Mouse (Mus musculus): ENCODE measurements around the gene Serpinf1. TPM values are rescaled to one million over a fixed set of nuclear protein-coding genes. Genes with fewer than 3 reads are reported as not detected.

Gene Serpinf1
- polyA plus RNA-seq, 1 experiment, result 34.7 TPM

GRCm38 (mm10) chr11:75439363-75439762, 16.9 kb upstream of the Serpinf1 start, which contains the start of gene Serpinf2:
Gene Serpinf2 (minus strand): TSS chr11:75439591.
- TF ChIP-seq CTCF (IDR thresholded peaks at IDR 0.05; ENCODE audit: borderline replicate concordance, extremely low read depth, insufficient read depth, insufficient read length) (no peak), POLR2A (IDR thresholded peaks at IDR 0.05; ENCODE audit: borderline replicate concordance, extremely low read depth, insufficient read depth, insufficient read length, poor library complexity, severe bottlenecking) (no peak)
- no peak for DNase-seq (ENCODE audit: low read depth)

- no peak for DNase-seq (ENCODE audit: low read depth)
- no peak for TF ChIP-seq CTCF (IDR thresholded peaks at IDR 0.05; ENCODE audit: borderline replicate concordance, extremely low read depth, insufficient read depth, insufficient read length)
Observed at GRCm38 (mm10) chr11:75438804-75439203, 16.3 kb upstream of the Serpinf1 start.

DNA sequence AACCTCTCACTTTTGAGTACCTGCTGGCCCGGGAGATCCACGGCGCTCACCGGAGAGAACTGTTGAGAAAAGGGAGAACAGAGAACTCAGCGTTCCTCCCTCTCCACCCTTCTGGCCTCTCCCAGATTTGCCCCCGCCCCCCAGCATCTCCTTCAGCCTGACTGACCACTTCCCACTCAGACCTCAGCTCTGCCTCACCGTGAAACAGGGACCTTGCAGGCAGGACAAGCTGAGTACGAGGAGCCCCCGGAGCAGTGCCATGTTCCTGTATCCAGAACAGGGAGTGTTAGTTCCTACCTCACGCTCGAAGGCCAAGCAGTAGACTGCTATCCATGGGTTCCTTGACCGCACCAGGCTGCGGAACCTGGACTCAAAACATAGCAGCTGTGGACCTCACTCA, 15.7 kb upstream of the Serpinf1 start:
- no peak for TF ChIP-seq CTCF (IDR thresholded peaks at IDR 0.05; ENCODE audit: borderline replicate concordance, extremely low read depth, insufficient read depth, insufficient read length)
- no peak for TF ChIP-seq POLR2A (IDR thresholded peaks at IDR 0.05; ENCODE audit: borderline replicate concordance, extremely low read depth, insufficient read depth, insufficient read length, poor library complexity, severe bottlenecking)

GRCm38 (mm10) chr11:75434138-75434537, 11.6 kb upstream of the Serpinf1 start:
- TF ChIP-seq CTCF (IDR thresholded peaks at IDR 0.05; ENCODE audit: borderline replicate concordance, extremely low read depth, insufficient read depth, insufficient read length) (peak; percentile 32; the same call in 1 of the 2 replicates), POLR2A (IDR thresholded peaks at IDR 0.05; ENCODE audit: borderline replicate concordance, extremely low read depth, insufficient read depth, insufficient read length, poor library complexity, severe bottlenecking) (no peak)
- no peak for DNase-seq (ENCODE audit: low read depth)

More for the DNA sequence above, 15.7 kb upstream of the Serpinf1 start:
- no peak for DNase-seq (ENCODE audit: low read depth)

GRCm38 (mm10) chr11:75431307-75431706, 8.8 kb upstream of the Serpinf1 start:
- TF ChIP-seq POLR2A (IDR thresholded peaks at IDR 0.05; ENCODE audit: borderline replicate concordance, extremely low read depth, insufficient read depth, insufficient read length, poor library complexity, severe bottlenecking), result no peak
- TF ChIP-seq CTCF (IDR thresholded peaks at IDR 0.05; ENCODE audit: borderline replicate concordance, extremely low read depth, insufficient read depth, insufficient read length), result no peak
- peak; percentile 96 for DNase-seq (ENCODE audit: low read depth)

- no peak for DNase-seq (ENCODE audit: low read depth)
- TF ChIP-seq CTCF (IDR thresholded peaks at IDR 0.05; ENCODE audit: borderline replicate concordance, extremely low read depth, insufficient read depth, insufficient read length) (no peak), POLR2A (IDR thresholded peaks at IDR 0.05; ENCODE audit: borderline replicate concordance, extremely low read depth, insufficient read depth, insufficient read length, poor library complexity, severe bottlenecking) (no peak)
Observed at GRCm38 (mm10) chr11:75429019-75429705, 6.7 kb upstream of the Serpinf1 start.

- no peak for TF ChIP-seq POLR2A (IDR thresholded peaks at IDR 0.05; ENCODE audit: borderline replicate concordance, extremely low read depth, insufficient read depth, insufficient read length, poor library complexity, severe bottlenecking)
- DNase-seq (ENCODE audit: low read depth), result no peak
Observed at GRCm38 (mm10) chr11:75424459-75424858, 2.0 kb upstream of the Serpinf1 start.

DNA sequence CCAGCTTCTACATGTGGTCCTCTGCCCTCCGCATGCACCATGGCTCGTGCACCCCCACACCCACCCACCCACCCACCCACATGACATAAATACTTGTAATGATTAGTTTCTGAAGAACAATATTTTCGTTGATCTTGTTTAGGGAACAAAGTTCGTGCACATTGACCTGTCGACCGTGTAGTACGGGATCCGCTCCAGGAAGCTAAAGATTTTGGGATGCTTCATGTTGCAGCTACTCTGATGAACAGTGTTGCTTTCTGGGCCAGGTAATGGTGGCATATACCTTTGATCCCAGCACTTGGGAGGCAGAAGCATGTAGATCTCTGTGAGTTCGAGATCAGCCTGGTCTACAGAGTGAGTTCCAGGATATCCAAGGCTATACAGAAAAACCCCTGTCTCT, 1.5 kb upstream of the Serpinf1 start:
- no peak for DNase-seq (ENCODE audit: low read depth)
- TF ChIP-seq CTCF (IDR thresholded peaks at IDR 0.05; ENCODE audit: borderline replicate concordance, extremely low read depth, insufficient read depth, insufficient read length) (no peak), POLR2A (IDR thresholded peaks at IDR 0.05; ENCODE audit: borderline replicate concordance, extremely low read depth, insufficient read depth, insufficient read length, poor library complexity, severe bottlenecking) (no peak)

GRCm38 (mm10) chr11:75423091-75423490, 590 bp upstream of the Serpinf1 start:
- no peak for DNase-seq (ENCODE audit: low read depth)
- TF ChIP-seq CTCF (IDR thresholded peaks at IDR 0.05; ENCODE audit: borderline replicate concordance, extremely low read depth, insufficient read depth, insufficient read length), result no peak
- no peak for TF ChIP-seq POLR2A (IDR thresholded peaks at IDR 0.05; ENCODE audit: borderline replicate concordance, extremely low read depth, insufficient read depth, insufficient read length, poor library complexity, severe bottlenecking)

- DNase-seq (ENCODE audit: low read depth), result no peak
Observed at GRCm38 (mm10) chr11:75421375-75422012, 1.0 kb downstream of the Serpinf1 start.

DNA sequence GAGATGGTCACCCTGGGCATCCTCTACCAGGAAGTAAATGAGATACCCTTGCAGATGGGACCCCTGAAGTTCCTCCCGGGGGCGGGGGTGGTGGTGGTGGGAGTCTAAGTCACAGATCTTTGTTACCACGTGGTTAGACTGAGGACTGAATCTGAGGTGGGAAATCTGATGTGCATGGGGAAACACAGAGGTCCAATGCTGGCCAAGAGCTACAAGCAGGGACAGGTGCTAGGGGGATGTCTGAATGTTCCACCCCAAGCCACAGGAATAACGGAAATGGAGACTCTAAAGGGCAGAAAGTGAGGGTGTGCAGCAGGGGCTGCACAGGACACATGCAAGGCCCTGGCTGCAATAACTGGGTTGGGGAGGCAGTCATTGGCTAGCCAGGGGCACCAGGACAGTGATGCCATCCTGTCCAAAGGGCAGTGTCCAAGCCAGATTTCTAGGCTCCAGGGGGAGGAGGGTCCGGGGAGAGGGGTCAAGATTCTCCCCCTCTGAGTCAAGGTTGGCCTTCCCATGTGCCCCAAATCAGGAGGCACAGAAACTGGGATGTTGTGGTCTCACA, 1.6 kb downstream of the Serpinf1 start:
- TF ChIP-seq CTCF (IDR thresholded peaks at IDR 0.05; ENCODE audit: borderline replicate concordance, extremely low read depth, insufficient read depth, insufficient read length), result no peak
- DNase-seq (ENCODE audit: low read depth), result no peak

More at GRCm38 (mm10) chr11:75421375-75422012, 1.0 kb downstream of the Serpinf1 start:
- TF ChIP-seq CTCF (IDR thresholded peaks at IDR 0.05; ENCODE audit: borderline replicate concordance, extremely low read depth, insufficient read depth, insufficient read length) (no peak), POLR2A (IDR thresholded peaks at IDR 0.05; ENCODE audit: borderline replicate concordance, extremely low read depth, insufficient read depth, insufficient read length, poor library complexity, severe bottlenecking) (no peak)

DNA sequence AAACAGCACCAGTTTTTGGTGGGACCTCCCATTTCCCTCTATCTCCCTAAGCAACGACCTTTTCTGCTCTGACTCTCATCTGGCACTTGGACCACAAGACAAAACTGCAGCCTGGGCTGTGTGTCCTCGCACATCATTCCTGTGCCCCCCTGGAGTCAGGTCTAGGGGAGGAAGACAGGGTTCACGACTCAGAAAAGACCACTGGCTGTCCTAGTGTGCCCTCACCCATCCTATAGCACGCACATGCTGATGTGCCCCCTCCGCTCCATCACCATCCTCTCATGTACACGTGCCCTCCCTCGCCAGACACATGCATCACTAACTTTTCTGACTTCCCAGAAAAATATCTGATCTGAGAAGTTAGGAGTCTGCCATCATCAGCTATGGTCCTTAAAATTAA, 2.5 kb downstream of the Serpinf1 start:
- no peak for DNase-seq (ENCODE audit: low read depth)
- no peak for TF ChIP-seq CTCF (IDR thresholded peaks at IDR 0.05; ENCODE audit: borderline replicate concordance, extremely low read depth, insufficient read depth, insufficient read length)
- no peak for TF ChIP-seq POLR2A (IDR thresholded peaks at IDR 0.05; ENCODE audit: borderline replicate concordance, extremely low read depth, insufficient read depth, insufficient read length, poor library complexity, severe bottlenecking)

All from brain, embryonic 14.5 days (tissue).